Mouse (Mus musculus): Measurements from ENCODE around the gene Gm10718. TPM values are rescaled to one million over a fixed set of nuclear protein-coding genes. Genes with fewer than 3 reads are reported as not detected.
"Not testable (repeated sequence)": the region's sequence is repeated elsewhere in the genome, so short reads cannot be mapped to it uniquely, and the experiment has no call there.

The Gm10718 gene
- polyA plus RNA-seq, 1 experiment from 2014 or later, result 0.50 TPM

- not testable (repeated sequence) for H3K27me3 ChIP-seq; H3K4me2 ChIP-seq (replicated peaks); ATAC-seq (ENCODE audit: low FRiP score, low read depth); H3K36me3 ChIP-seq; H3K27ac ChIP-seq (replicated peaks); H3K9ac ChIP-seq (replicated peaks); H3K4me3 ChIP-seq; H3K9me3 ChIP-seq; H3K4me1 ChIP-seq
- 69% methylated on average over 5 of the region's 9 CpGs for WGBS
Observed at GRCm38 (mm10) chr9:3015354-3015753, 8.0 kb upstream of the Gm10718 start, which contains the start of gene Gm10720. Gene Gm10720 (plus strand): TSS chr9:3015654.

- not testable (repeated sequence) for H3K4me3 ChIP-seq; ATAC-seq (ENCODE audit: low FRiP score, low read depth); H3K9ac ChIP-seq (replicated peaks); H3K27me3 ChIP-seq; H3K4me1 ChIP-seq; H3K27ac ChIP-seq (replicated peaks); H3K36me3 ChIP-seq; H3K4me2 ChIP-seq (replicated peaks); H3K9me3 ChIP-seq
- 77% methylated on average over 6 of the region's 6 CpGs for WGBS
Observed at GRCm38 (mm10) chr9:3015896-3016295, 7.5 kb upstream of the Gm10718 start.

GRCm38 (mm10) chr9:3017108-3017507 lies 6.2 kb upstream of the Gm10718 start, which contains the start of gene Gm10719:
Gene Gm10719 (plus strand): TSS chr9:3017408.
- ATAC-seq (ENCODE audit: low FRiP score, low read depth); H3K27me3 ChIP-seq; H3K4me1 ChIP-seq; H3K4me3 ChIP-seq; H3K27ac ChIP-seq (replicated peaks); H3K9me3 ChIP-seq; H3K9ac ChIP-seq (replicated peaks); H3K36me3 ChIP-seq; H3K4me2 ChIP-seq (replicated peaks): not testable (repeated sequence)
- 81% methylated on average over 1 of the region's 9 CpGs for WGBS

GRCm38 (mm10) chr9:3018944-3019343 lies 4.4 kb upstream of the Gm10718 start:
- H3K4me3 ChIP-seq; H3K9ac ChIP-seq (replicated peaks); H3K9me3 ChIP-seq; H3K27ac ChIP-seq (replicated peaks); H3K27me3 ChIP-seq; H3K4me2 ChIP-seq (replicated peaks); ATAC-seq (ENCODE audit: low FRiP score, low read depth); H3K4me1 ChIP-seq; H3K36me3 ChIP-seq: not testable (repeated sequence)
- 59% methylated on average over 9 of the region's 9 CpGs for WGBS

GRCm38 (mm10) chr9:3019835-3020727 lies 3.3 kb upstream of the Gm10718 start:
- WGBS, result 75% methylated on average over 17 of the region's 19 CpGs
- not testable (repeated sequence) for H3K4me3 ChIP-seq; H3K27ac ChIP-seq (replicated peaks); H3K9me3 ChIP-seq; H3K4me1 ChIP-seq; H3K9ac ChIP-seq (replicated peaks); H3K36me3 ChIP-seq; H3K27me3 ChIP-seq; H3K4me2 ChIP-seq (replicated peaks)
- ATAC-seq (ENCODE audit: low FRiP score, low read depth), result peak; percentile 60

GRCm38 (mm10) chr9:3022316-3023008 lies 885 bp upstream of the Gm10718 start:
- H3K4me2 ChIP-seq (replicated peaks); ATAC-seq (ENCODE audit: low FRiP score, low read depth): not testable (repeated sequence)

GRCm38 (mm10) chr9:3023985-3024648 lies 770 bp downstream of the Gm10718 start:
- not testable (repeated sequence) for ATAC-seq (ENCODE audit: low FRiP score, low read depth); H3K36me3 ChIP-seq; H3K9me3 ChIP-seq; H3K4me3 ChIP-seq; H3K4me1 ChIP-seq; H3K4me2 ChIP-seq (replicated peaks); H3K27ac ChIP-seq (replicated peaks); H3K9ac ChIP-seq (replicated peaks); H3K27me3 ChIP-seq
- 79% methylated on average over 16 of the region's 16 CpGs for WGBS

More at GRCm38 (mm10) chr9:3022316-3023008, 885 bp upstream of the Gm10718 start:
- H3K4me1 ChIP-seq; H3K4me3 ChIP-seq; H3K9ac ChIP-seq (replicated peaks); H3K27ac ChIP-seq (replicated peaks); H3K27me3 ChIP-seq; H3K9me3 ChIP-seq; H3K36me3 ChIP-seq: not testable (repeated sequence)
- 77% methylated on average over 11 of the region's 13 CpGs for WGBS

- H3K9ac ChIP-seq (replicated peaks); ATAC-seq (ENCODE audit: low FRiP score, low read depth); H3K36me3 ChIP-seq; H3K27ac ChIP-seq (replicated peaks); H3K9me3 ChIP-seq; H3K4me1 ChIP-seq; H3K27me3 ChIP-seq; H3K4me2 ChIP-seq (replicated peaks); H3K4me3 ChIP-seq: not testable (repeated sequence)
- 69% methylated on average over 12 of the region's 12 CpGs for WGBS
Observed at GRCm38 (mm10) chr9:3024912-3025467, 1.6 kb downstream of the Gm10718 start, which contains the start of gene Gm10717. Gene Gm10717 (plus strand): TSS chr9:3025417.

GRCm38 (mm10) chr9:3025653-3026052 lies 2.3 kb downstream of the Gm10718 start:
- not testable (repeated sequence) for H3K9me3 ChIP-seq; H3K4me2 ChIP-seq (replicated peaks); H3K4me3 ChIP-seq; H3K9ac ChIP-seq (replicated peaks); ATAC-seq (ENCODE audit: low FRiP score, low read depth); H3K27ac ChIP-seq (replicated peaks); H3K4me1 ChIP-seq; H3K27me3 ChIP-seq; H3K36me3 ChIP-seq
- WGBS, result 73% methylated on average over 5 of the region's 6 CpGs

GRCm38 (mm10) chr9:3026136-3026535 lies 2.8 kb downstream of the Gm10718 start:
- H3K36me3 ChIP-seq; ATAC-seq (ENCODE audit: low FRiP score, low read depth); H3K27me3 ChIP-seq; H3K4me1 ChIP-seq; H3K27ac ChIP-seq (replicated peaks); H3K9ac ChIP-seq (replicated peaks); H3K4me2 ChIP-seq (replicated peaks); H3K4me3 ChIP-seq; H3K9me3 ChIP-seq: not testable (repeated sequence)
- 70% methylated on average over 5 of the region's 5 CpGs for WGBS

GRCm38 (mm10) chr9:3026741-3027140 lies 3.4 kb downstream of the Gm10718 start:
- WGBS, result 68% methylated on average over 9 of the region's 9 CpGs
- not testable (repeated sequence) for H3K27me3 ChIP-seq

GRCm38 (mm10) chr9:3027200-3027599 lies 3.9 kb downstream of the Gm10718 start:
- H3K4me2 ChIP-seq (replicated peaks); H3K27ac ChIP-seq (replicated peaks); H3K4me3 ChIP-seq; H3K9me3 ChIP-seq; H3K36me3 ChIP-seq; ATAC-seq (ENCODE audit: low FRiP score, low read depth); H3K9ac ChIP-seq (replicated peaks); H3K4me1 ChIP-seq; H3K27me3 ChIP-seq: not testable (repeated sequence)
- 70% methylated on average over 9 of the region's 9 CpGs for WGBS

More at GRCm38 (mm10) chr9:3026741-3027140, 3.4 kb downstream of the Gm10718 start:
- H3K27ac ChIP-seq (replicated peaks); H3K4me1 ChIP-seq; H3K36me3 ChIP-seq; ATAC-seq (ENCODE audit: low FRiP score, low read depth); H3K4me2 ChIP-seq (replicated peaks); H3K9me3 ChIP-seq; H3K4me3 ChIP-seq; H3K9ac ChIP-seq (replicated peaks): not testable (repeated sequence)

Measured in midbrain, embryonic 12.5 days (tissue).